Mouse (Mus musculus) heart, embryonic 14.5 days (tissue): ENCODE data around the gene Fam166b. TPM values are rescaled to one million over a fixed set of nuclear protein-coding genes. Genes with fewer than 3 reads are reported as not detected.

Experiments
- ATAC-seq: fragments of 200-750 bp; cut with Nextera tagmentation; 2 replicates; pipeline ENCODE4 v1.8.0; 2017; ENCODE audit warnings: low read depth, moderate TSS enrichment; ENCODE audit not compliant: insufficient number of reproducible peaks, insufficient read depth, low FRiP score
- H3K27ac ChIP-seq, 2 experiments: fragments of 200-500 bp in 1 of 2; fragments of 300-500 bp in 1 of 2; sonication (generic) in 1 of 2; replicated peaks in 1 of 2; 2 replicates each; pipeline ENCODE4 v1.5.1; 2012 to 2014; ENCODE audit warnings: low read depth in 2 of 2, low read length in 2 of 2, control low read depth in 1 of 2, mild to moderate bottlenecking in 1 of 2, mixed read lengths in 1 of 2; ENCODE audit not compliant: control insufficient read depth in 1 of 2, insufficient read depth in 1 of 2
- H3K27me3 ChIP-seq: fragments of 300-500 bp; sonication (generic); 2 replicates; pipeline ENCODE4 v1.6.1; 2014; ENCODE audit warnings: mild to moderate bottlenecking, low read length, control low read depth; ENCODE audit not compliant: control insufficient read depth, insufficient read depth
- H3K36me3 ChIP-seq: fragments of 300-500 bp; sonication (generic); 2 replicates; pipeline ENCODE4 v1.6.1; 2014; ENCODE audit warnings: mild to moderate bottlenecking, control low read depth, low read length, mixed read lengths; ENCODE audit not compliant: control insufficient read depth, insufficient read depth
- H3K4me1 ChIP-seq, 2 experiments: fragments of 200-500 bp in 1 of 2; fragments of 300-500 bp in 1 of 2; sonication (generic) in 1 of 2; 2 replicates each; pipeline ENCODE4 v1.6.1; 2012 to 2014; ENCODE audit warnings: low read length in 2 of 2, control low read depth in 1 of 2, mixed read lengths in 1 of 2; ENCODE audit not compliant: control insufficient read depth in 2 of 2, insufficient read depth in 2 of 2
- H3K4me2 ChIP-seq: fragments of 300-500 bp; sonication (generic); 2 replicates; pipeline ENCODE4 v1.6.1; 2014; ENCODE audit warnings: mild to moderate bottlenecking, low read length
- H3K4me3 ChIP-seq, 2 experiments: fragments of 200-500 bp in 1 of 2; fragments of 300-500 bp in 1 of 2; sonication (generic) in 1 of 2; 2 replicates each; pipeline ENCODE4 v1.5.1; 2012 to 2014; ENCODE audit warnings: low read length in 2 of 2, mild to moderate bottlenecking in 2 of 2, control low read depth in 1 of 2, low read depth in 1 of 2, moderate library complexity in 1 of 2; ENCODE audit not compliant: control insufficient read depth in 1 of 2, insufficient read depth in 1 of 2
- H3K9ac ChIP-seq: fragments of 300-500 bp; sonication (generic); 2 replicates; pipeline ENCODE4 v1.6.1; 2014; ENCODE audit warnings: mild to moderate bottlenecking, low read length
- H3K9me3 ChIP-seq: fragments of 300-500 bp; sonication (generic); 2 replicates; pipeline ENCODE4 v1.6.1; 2016; ENCODE audit warnings: low read length, control low read depth; ENCODE audit not compliant: control insufficient read depth
- WGBS: fragments of 180-500 bp; shearing (Covaris S2); extraction: QIAGEN DNeasy Blood & Tissue Kit; methylation state at CpG from one replicate; pipeline ENCODE4 v1.1.7; 2014; 5-methylcytosine and 5-hydroxymethylcytosine counted together
- polyA plus RNA-seq: library from polyadenylated mRNA; unstranded; fragments of >200 nt; fragmentation: Nextera tagmentation; extraction: Ambion mirVana; gene quantifications from 2 replicates; pipeline ENCODE4 v1.2.1, GENCODE M21; 2014

Fam166b gene
- polyA plus RNA-seq, 1 experiment from 2014 or later = not detected

DNA sequence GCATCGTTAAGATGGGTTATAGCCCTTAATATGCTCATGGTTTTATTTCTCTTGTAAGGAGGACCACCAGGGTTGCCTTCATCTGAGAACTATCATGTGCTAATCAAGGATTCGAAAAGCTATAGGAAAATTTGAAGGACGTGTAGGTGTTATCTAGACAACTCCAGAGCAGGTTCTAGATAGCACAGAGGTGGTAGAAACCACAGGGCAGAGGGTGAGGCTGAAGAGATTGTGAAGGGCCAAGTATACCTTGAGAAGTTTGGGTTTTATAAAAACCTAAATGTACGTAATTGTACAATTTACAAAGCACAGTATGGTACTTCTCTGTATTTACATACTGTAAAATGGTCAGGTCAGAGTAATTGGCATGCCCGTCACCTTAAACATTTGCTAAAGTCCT is 33.8 kb downstream of the Fam166b start:
- peaks cover 29 to 46% of the 10 kb centered on the region in 2 experiments for H3K4me1 ChIP-seq
- H3K27me3 ChIP-seq = no peaks in the 10 kb centered on the region
- no peaks in the 10 kb centered on the region for H3K36me3 ChIP-seq
- ATAC-seq = no peak
- peak overlapping the region; percentile 60 for H3K9ac ChIP-seq
- H3K9me3 ChIP-seq = no peaks in the 10 kb centered on the region
- no peak overlapping the region for H3K4me3 ChIP-seq
- 71% methylated on average over 5 of the region's 5 CpGs for WGBS
- H3K27ac ChIP-seq = peak overlapping the region; percentile 91 to 94
- H3K4me2 ChIP-seq = peak overlapping the region; percentile 50

DNA sequence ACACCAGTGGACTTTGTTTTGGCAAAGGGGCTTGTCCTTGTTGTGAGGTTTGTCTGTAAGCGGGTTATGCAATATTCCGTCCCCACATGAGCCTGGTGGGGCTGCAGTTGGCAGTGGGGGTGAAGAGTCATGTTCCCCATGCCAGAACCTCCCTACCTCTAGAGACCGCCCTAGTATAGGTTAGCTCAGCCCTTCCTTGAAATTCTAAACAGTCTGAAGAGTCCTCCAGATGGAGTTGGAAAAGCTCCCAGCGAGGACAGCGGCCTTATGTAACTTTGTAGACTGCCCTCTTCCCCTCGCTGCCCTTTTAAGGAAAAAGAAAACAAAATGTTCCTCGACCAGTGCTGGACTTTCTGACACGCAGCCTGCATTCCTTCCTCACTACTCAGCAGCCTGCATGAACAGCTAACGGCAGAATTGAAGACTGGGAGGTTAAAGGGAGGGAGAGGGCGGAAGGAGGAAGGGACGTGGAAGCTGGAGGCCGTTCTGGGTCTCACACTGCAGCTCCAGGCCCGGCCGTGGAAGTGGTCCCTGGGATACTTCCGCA is 34.5 kb downstream of the Fam166b start:
- Histone ChIP-seq H3K36me3 (no peaks in the 10 kb centered on the region), H3K9ac (peak overlapping the region; percentile 60), H3K4me3 (no peak overlapping the region), H3K4me1 (peaks cover 29 to 46% of the 10 kb centered on the region in 2 experiments), H3K4me2 (peak overlapping the region; percentile 50), H3K27ac (peak overlapping the region; percentile 91 to 94), H3K27me3 (no peaks in the 10 kb centered on the region), H3K9me3 (no peaks in the 10 kb centered on the region)
- ATAC-seq = peak; percentile 70
- 12% methylated on average over 15 of the region's 15 CpGs for WGBS

DNA sequence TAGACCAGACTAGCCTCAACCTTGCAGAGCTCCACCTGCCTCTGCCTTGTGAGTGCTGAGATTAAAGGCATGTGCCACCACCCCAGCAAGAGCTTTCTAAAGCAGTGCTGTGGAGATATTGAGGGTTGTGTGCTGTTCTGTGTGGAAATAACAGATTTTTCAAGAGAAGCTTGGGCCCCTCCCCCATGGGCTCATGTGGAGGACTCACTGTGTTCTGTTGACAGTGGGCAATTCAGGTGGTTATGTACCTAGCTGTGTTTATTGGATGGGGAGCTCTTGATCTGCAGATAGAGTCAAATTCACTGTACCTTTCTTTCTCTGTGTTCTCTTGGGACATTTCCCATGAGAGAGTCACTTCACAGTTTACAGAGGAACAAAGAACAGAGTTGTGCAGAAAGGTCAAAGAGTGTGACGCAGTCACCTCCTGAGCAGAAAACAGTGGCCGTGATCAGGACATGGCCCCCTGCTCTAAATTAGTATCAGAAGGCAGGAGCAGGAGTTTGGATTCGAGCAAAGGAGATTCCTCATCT is 37.3 kb downstream of the Fam166b start:
- H3K36me3 ChIP-seq = 0 out of 2 replicates have a peak, but pooled peaks cover 7% of the 10 kb centered on the region
- H3K27ac ChIP-seq = no peak overlapping the region

DNA sequence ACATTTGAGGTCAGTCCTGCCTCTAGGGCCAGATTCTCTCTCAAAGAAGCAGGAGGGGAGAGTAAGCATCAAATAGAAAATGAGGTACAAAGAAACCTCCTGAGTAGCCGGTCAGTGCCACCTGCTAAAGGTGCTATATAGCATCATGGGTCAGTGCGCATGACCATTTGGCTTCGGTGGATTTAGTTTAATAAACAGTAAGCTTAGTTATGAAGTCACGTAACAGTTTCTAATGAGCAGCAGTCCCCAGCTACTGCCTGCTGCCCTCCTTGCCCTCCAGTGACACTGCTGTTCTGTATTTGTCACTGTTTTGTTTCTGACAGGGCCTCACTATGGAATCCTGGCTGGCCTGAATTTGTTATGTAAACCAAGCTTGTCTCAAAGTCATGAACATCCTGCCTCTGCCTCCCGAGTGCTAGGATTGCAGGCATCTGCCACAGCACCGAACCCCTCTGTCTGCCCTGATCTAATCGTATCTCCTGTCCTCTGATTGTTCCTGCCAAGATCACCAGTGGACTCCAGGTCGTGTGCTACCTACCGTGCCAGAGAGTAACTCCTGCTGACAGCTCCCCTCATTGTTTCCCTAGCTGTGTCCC is 39.0 kb downstream of the Fam166b start:
- H3K9ac ChIP-seq = no peak overlapping the region; the same call in 1 of the 2 replicates

More for the DNA sequence above, 37.3 kb downstream of the Fam166b start:
- peaks cover 17 to 33% of the 10 kb centered on the region in 2 experiments for H3K4me1 ChIP-seq
- 71% methylated on average over 3 of the region's 3 CpGs for WGBS
- no peak for ATAC-seq
- H3K4me3 ChIP-seq = no peak overlapping the region
- no peak overlapping the region for H3K9ac ChIP-seq
- H3K27me3 ChIP-seq = no peaks in the 10 kb centered on the region
- H3K9me3 ChIP-seq = no peaks in the 10 kb centered on the region
- no peak overlapping the region for H3K4me2 ChIP-seq

DNA sequence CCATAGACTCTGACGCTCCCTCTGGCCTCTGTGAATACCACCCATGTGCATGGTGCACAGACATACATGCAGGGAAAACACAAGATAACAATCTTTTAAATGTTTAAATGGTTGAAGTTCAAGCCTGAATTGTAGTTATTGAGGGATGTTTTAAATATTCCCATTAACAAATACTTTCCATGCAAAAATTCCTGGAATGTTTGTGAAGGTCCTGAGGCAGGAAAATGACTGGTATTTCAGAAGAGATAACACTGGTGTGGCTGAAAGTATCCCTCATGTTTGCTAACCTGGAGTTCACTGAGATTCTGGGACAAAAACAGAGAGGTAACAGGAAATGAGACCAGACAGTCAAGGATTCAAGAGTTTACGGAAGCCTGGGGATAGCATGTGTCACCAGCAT is 39.5 kb downstream of the Fam166b start:
- H3K9ac ChIP-seq = no peak overlapping the region
- no peaks in the 10 kb centered on the region for H3K9me3 ChIP-seq
- WGBS = 51% methylated on average over 2 of the region's 2 CpGs
- no peak overlapping the region for H3K4me2 ChIP-seq
- ATAC-seq = no peak
- peak overlapping the region; percentile 42 to 60; a peak in 2 of 4 replicates for H3K27ac ChIP-seq
- H3K4me1 ChIP-seq = peaks cover 12 to 22% of the 10 kb centered on the region in 2 experiments
- 0 out of 2 replicates have a peak, but pooled peaks cover 7% of the 10 kb centered on the region for H3K36me3 ChIP-seq
- no peak overlapping the region for H3K4me3 ChIP-seq
- H3K27me3 ChIP-seq = no peaks in the 10 kb centered on the region

More for the DNA sequence above, 39.0 kb downstream of the Fam166b start:
- Histone ChIP-seq H3K9me3 (no peaks in the 10 kb centered on the region), H3K27me3 (no peaks in the 10 kb centered on the region), H3K4me3 (no peak overlapping the region), H3K4me1 (peaks cover 17 to 26% of the 10 kb centered on the region in 2 experiments), H3K36me3 (0 out of 2 replicates have a peak, but pooled peaks cover 7% of the 10 kb centered on the region), H3K27ac (peak overlapping the region; percentile 42 to 60; a peak in 3 of 4 replicates), H3K4me2 (no peak overlapping the region)
- no peak for ATAC-seq
- 48% methylated on average over 9 of the region's 9 CpGs for WGBS

DNA sequence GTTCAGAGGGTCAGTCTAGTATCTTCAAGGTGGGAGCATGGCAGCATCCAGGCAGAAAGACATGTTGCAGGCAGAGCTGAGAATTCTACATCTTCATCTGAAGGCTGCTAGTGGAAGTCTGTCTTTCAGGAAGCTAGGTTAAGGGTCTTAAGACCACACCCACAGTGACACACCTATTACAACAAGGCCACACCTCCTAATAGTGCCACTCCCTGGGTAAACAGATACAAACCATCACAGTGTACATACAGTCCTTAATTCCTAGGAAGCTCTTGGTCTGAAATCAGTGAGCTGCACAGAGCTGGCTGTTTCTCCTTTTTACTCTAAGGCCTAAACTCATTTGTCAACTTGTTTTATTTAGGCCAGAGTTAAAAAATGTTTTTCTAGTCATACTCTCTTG is 42.0 kb downstream of the Fam166b start:
- peaks cover 10 to 28% of the 10 kb centered on the region in 2 experiments for H3K4me1 ChIP-seq
- 0 out of 2 replicates have a peak, but pooled peaks cover 7% of the 10 kb centered on the region for H3K36me3 ChIP-seq
- no peak overlapping the region for H3K4me3 ChIP-seq
- no peak overlapping the region for H3K27ac ChIP-seq
- H3K27me3 ChIP-seq = no peaks in the 10 kb centered on the region
- H3K4me2 ChIP-seq = no peak overlapping the region
- H3K9me3 ChIP-seq = no peaks in the 10 kb centered on the region
- no peak overlapping the region for H3K9ac ChIP-seq
- ATAC-seq = no peak

DNA sequence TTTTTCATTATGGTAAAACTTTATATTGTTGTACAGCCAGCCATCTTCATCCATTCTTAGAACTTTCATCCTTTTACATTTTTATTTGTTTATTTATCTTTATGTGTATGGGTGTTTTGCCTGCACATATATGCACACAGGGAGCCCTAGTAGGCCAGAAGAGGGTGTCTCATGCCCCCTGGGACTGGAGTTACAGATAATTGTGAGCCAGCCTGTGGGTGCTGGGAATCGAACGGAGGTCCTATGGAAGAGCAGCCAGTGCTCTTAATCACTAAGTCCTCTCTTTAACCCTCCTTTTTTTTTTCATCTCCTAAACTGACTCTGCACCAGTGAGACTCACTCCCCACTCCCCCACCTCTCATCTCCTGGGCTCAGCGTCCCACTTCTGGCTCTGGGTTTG is 44.4 kb downstream of the Fam166b start:
- no peak for ATAC-seq
- no peak overlapping the region for H3K4me3 ChIP-seq
- H3K27me3 ChIP-seq = no peaks in the 10 kb centered on the region
- no peak overlapping the region for H3K9ac ChIP-seq
- no peak overlapping the region for H3K4me2 ChIP-seq
- H3K36me3 ChIP-seq = 0 out of 2 replicates have a peak, but pooled peaks cover 7% of the 10 kb centered on the region
- no peak overlapping the region for H3K27ac ChIP-seq
- WGBS = 93% methylated on average over 3 of the region's 3 CpGs
- H3K9me3 ChIP-seq = no peaks in the 10 kb centered on the region
- H3K4me1 ChIP-seq = peaks cover 9 to 24% of the 10 kb centered on the region in 2 experiments
